Mouse (Mus musculus) embryonic facial prominence, embryonic 11.5 days (tissue): ENCODE data around the gene Strn4. TPM values are rescaled to one million over a fixed set of nuclear protein-coding genes. Genes with fewer than 3 reads are reported as not detected.

Experiments used
- ATAC-seq: fragments of 200-750 bp; cut with Nextera tagmentation; replicated peaks from 2 replicates; pipeline ENCODE4 v1.8.0; 2017; ENCODE audit warnings: low read depth; ENCODE audit not compliant: insufficient number of reproducible peaks, low FRiP score, low TSS enrichment
- DNase-seq: peaks from one replicate; pipeline ENCODE4 v3.0.0-alpha.2; 2015; ENCODE audit warnings: low spot score
- H3K27ac ChIP-seq: fragments of 300-500 bp; sonication (generic); replicated peaks from 2 replicates; pipeline ENCODE4 v1.5.1; 2014; ENCODE audit warnings: mild to moderate bottlenecking, low read depth, low read length, control low read depth
- H3K27me3 ChIP-seq: fragments of 300-500 bp; sonication (generic); 2 replicates; pipeline ENCODE4 v1.6.1; 2014; ENCODE audit warnings: mild to moderate bottlenecking, low read length, moderate library complexity, mixed read lengths; ENCODE audit not compliant: control insufficient read depth, insufficient read depth
- H3K36me3 ChIP-seq: fragments of 300-500 bp; sonication (generic); replicated peaks from 2 replicates; pipeline ENCODE4 v1.6.1; 2014; ENCODE audit warnings: low read depth, mild to moderate bottlenecking, low read length, moderate library complexity, mixed read lengths; ENCODE audit not compliant: control insufficient read depth, insufficient read depth
- H3K4me1 ChIP-seq: fragments of 300-500 bp; sonication (generic); 2 replicates; pipeline ENCODE4 v1.6.1; 2014; ENCODE audit warnings: low read length, mixed read lengths; ENCODE audit not compliant: control insufficient read depth, insufficient read depth
- H3K4me2 ChIP-seq: fragments of 300-500 bp; sonication (generic); 2 replicates; pipeline ENCODE4 v1.6.1; 2014; ENCODE audit warnings: low read depth, mild to moderate bottlenecking, control low read depth, low read length, moderate library complexity
- H3K4me3 ChIP-seq: fragments of 300-500 bp; sonication (generic); 2 replicates; pipeline ENCODE4 v1.5.1; 2014; ENCODE audit warnings: low read depth, low read length, control low read depth
- H3K9ac ChIP-seq: fragments of 300-500 bp; sonication (generic); replicated peaks from 2 replicates; pipeline ENCODE4 v1.6.1; 2014; ENCODE audit warnings: mild to moderate bottlenecking, control low read depth, low read length
- H3K9me3 ChIP-seq: fragments of 300-500 bp; sonication (generic); replicated peaks from 2 replicates; pipeline ENCODE4 v1.6.1; 2016; ENCODE audit warnings: mild to moderate bottlenecking, low read length, inconsistent platforms, mixed read lengths; ENCODE audit not compliant: control insufficient read depth
- WGBS: fragments of 180-500 bp; shearing (Covaris S2); extraction: QIAGEN DNeasy Blood & Tissue Kit; methylation state at CpG from one replicate; pipeline ENCODE4 v1.1.7; 2014; 5-methylcytosine and 5-hydroxymethylcytosine counted together
- polyA plus RNA-seq: library from polyadenylated mRNA; unstranded; fragments of >200 nt; fragmentation: Nextera tagmentation; extraction: Ambion mirVana; gene quantifications from 2 replicates; pipeline ENCODE4 v1.2.1, GENCODE M21; 2014

Gene Strn4
- polyA plus RNA-seq, 1 experiment from 2014 or later = 102 TPM

DNA sequence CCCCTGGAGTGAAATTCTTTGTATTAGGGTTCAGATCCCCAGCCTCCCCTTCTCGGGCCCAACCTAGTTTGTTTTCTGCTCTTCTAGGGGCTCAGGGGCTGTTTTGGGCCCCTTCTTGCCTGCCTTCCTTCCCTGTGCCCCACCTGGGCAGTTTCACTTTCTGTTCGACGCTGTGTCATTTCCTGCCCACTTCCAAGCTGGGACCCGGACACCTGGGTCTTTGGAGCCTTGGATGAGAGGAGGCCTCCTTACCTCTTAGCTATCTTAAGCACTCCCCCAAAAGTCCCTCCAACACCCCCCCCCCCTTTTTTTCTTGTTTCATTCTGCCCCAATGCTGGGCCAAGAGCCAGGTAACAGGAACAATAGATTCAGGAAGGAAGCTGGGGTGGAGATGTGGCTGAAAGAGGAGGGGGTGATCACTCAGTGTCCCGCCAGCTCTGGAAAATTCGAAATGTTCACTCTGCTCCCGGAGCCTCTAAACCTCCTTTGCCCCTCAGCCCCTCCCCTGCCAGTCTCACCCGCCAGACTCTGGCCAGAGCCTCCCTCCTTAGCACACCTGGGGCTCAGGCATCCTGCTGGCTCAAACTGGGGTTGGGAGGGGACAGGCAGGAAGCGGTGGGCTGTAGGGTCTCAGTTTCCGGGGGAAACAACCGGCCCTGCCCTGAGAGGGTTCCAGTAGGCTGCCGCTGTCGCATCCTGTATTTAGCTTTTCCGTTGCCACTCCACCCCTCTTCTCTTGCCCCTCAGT is 29.6 kb downstream of the Strn4 start:
- H3K9ac ChIP-seq = peak overlapping the region; percentile 39; the same call in 1 of the 2 replicates
- WGBS = 32% methylated on average over 14 of the region's 14 CpGs
- peak overlapping the region; percentile 32 for H3K4me2 ChIP-seq
- no peak overlapping the region for H3K27ac ChIP-seq
- H3K9me3 ChIP-seq = no peaks in the 10 kb centered on the region
- no peaks in the 10 kb centered on the region for H3K27me3 ChIP-seq
- H3K36me3 ChIP-seq = no peaks in the 10 kb centered on the region; the same call in 1 of the 2 replicates
- ATAC-seq (no peak), DNase-seq (no peak)
- peaks cover 3% of the 10 kb centered on the region; the same call in 1 of the 2 replicates for H3K4me1 ChIP-seq
- no peak overlapping the region for H3K4me3 ChIP-seq

DNA sequence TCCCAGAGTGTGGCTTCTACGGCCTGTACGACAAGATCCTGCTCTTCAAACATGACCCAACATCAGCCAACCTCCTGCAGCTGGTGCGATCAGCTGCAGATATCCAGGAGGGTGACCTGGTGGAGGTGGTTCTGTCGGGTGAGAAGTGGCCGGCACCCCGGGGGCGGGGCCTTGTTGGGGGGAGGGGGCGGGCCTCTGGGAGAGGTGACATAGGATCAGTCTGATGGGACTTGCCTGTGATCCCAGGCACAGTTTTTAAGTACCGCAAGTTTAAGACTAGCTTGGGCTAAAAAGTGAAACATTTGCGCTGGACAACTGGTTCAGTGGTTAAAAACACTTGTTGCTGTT is 30.1 kb downstream of the Strn4 start:
- Histone ChIP-seq H3K27ac (no peak overlapping the region), H3K4me3 (no peak overlapping the region)
- WGBS = 34% methylated on average over 10 of the region's 10 CpGs

DNA sequence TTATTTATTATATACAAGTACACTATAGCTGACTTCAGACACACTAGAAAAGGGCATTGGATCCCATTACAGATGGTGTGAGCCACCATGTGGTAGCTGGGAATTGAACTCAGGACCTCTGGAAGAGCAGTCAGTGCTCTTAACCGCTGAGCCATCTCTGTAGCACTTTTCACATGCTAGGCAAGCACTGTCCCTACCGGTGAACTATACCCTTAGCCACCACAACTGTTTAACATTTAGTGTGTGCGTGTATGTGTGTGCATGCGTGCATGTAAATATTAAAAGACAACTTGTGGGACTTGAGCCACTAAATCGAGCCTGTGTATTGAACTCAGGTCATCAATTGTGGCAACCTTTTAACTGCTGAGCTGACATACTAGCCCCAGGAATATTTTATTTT is 31.1 kb downstream of the Strn4 start:
- H3K4me1 ChIP-seq = peaks cover 3% of the 10 kb centered on the region; the same call in 1 of the 2 replicates
- WGBS = 94% methylated on average over 5 of the region's 5 CpGs
- H3K4me3 ChIP-seq = no peak overlapping the region
- H3K9me3 ChIP-seq = no peaks in the 10 kb centered on the region
- no peak overlapping the region for H3K4me2 ChIP-seq
- H3K9ac ChIP-seq = no peak overlapping the region
- DNase-seq (no peak), ATAC-seq (no peak)
- no peak overlapping the region for H3K27ac ChIP-seq
- no peaks in the 10 kb centered on the region for H3K27me3 ChIP-seq
- no peaks in the 10 kb centered on the region for H3K36me3 ChIP-seq

More for the DNA sequence above, 30.1 kb downstream of the Strn4 start:
- Histone ChIP-seq H3K36me3 (no peaks in the 10 kb centered on the region), H3K9ac (no peak overlapping the region; the same call in 1 of the 2 replicates), H3K9me3 (no peaks in the 10 kb centered on the region), H3K27me3 (no peaks in the 10 kb centered on the region), H3K4me1 (peaks cover 3% of the 10 kb centered on the region; the same call in 1 of the 2 replicates), H3K4me2 (peak overlapping the region; percentile 32)
- DNase-seq (no peak), ATAC-seq (no peak)

DNA sequence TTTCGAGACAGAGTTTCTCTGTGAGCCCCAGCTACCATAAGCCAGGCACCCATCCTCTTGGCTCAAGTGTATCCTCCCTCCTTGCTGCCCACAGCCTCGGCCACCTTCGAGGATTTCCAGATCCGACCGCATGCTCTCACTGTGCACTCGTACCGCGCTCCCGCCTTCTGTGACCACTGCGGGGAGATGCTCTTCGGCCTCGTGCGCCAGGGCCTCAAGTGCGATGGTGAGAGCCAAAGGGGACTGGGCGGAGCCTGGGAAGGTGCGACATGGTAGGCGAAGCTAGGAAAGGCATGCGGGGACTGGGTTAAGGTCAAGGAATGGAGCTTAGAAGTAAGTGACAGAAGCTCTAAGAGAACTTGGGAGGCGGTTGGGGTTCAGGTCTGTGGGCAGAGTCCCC is 31.8 kb downstream of the Strn4 start:
- no peaks in the 10 kb centered on the region for H3K9me3 ChIP-seq
- H3K4me2 ChIP-seq = no peak overlapping the region
- H3K4me1 ChIP-seq = peaks cover 3% of the 10 kb centered on the region; the same call in 1 of the 2 replicates
- DNase-seq (no peak), ATAC-seq (no peak)
- H3K27ac ChIP-seq = no peak overlapping the region
- no peaks in the 10 kb centered on the region for H3K27me3 ChIP-seq
- 84% methylated on average over 19 of the region's 19 CpGs for WGBS
- no peak overlapping the region for H3K4me3 ChIP-seq
- no peak overlapping the region for H3K9ac ChIP-seq
- no peaks in the 10 kb centered on the region for H3K36me3 ChIP-seq

DNA sequence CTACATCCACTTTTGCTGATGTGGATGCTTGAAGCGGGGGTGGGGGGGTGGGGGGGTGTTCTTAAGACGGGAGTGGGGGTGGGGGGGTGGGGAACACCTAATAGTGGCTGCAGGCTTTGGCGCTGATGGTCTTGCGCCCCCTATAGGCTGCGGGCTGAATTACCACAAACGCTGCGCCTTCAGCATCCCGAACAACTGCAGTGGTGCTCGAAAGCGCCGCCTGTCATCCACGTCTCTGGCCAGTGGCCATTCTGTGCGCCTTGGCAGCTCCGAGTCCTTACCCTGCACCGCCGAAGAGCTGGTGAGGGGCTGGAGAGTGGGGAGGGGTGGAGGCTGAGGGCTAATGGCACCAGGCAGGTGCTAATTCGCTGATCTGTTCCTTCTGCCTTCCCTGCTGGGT is 32.9 kb downstream of the Strn4 start:
- ATAC-seq = no peak
- 18% methylated on average over 17 of the region's 17 CpGs for WGBS
- 0 out of 2 replicates have a peak, but pooled peaks cover 3% of the 10 kb centered on the region for H3K36me3 ChIP-seq

DNA sequence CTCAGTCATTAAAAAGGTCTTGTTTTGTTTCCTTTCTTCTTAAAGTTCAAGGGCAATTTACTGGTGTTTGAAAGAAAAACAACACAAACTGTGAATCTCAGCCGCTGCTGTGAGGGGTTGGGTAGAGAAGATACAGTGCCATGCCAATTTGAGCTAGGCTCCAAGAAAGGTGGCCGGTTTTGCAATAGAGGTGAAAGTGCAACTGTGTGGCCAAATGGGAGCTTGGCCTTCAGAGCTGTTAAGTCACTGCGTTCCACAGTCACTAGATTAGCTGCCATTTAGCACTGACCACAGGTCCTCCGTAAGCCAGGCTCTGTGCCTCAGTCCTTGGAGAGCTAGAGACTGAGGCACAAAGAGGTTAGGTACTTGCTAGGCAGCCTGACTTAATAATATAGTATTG is 35.9 kb downstream of the Strn4 start:
- Histone ChIP-seq H3K27me3 (no peaks in the 10 kb centered on the region), H3K4me2 (no peak overlapping the region), H3K9ac (no peak overlapping the region), H3K9me3 (no peaks in the 10 kb centered on the region), H3K36me3 (peaks cover 5% of the 10 kb centered on the region), H3K4me3 (no peak overlapping the region), H3K27ac (no peak overlapping the region), H3K4me1 (no peaks in the 10 kb centered on the region)
- ATAC-seq (no peak), DNase-seq (no peak)
- WGBS = 96% methylated on average over 4 of the region's 4 CpGs

More for the DNA sequence above, 32.9 kb downstream of the Strn4 start:
- Histone ChIP-seq H3K4me2 (no peak overlapping the region), H3K27ac (no peak overlapping the region), H3K4me3 (no peak overlapping the region), H3K4me1 (peaks cover 3% of the 10 kb centered on the region; the same call in 1 of the 2 replicates), H3K9me3 (no peaks in the 10 kb centered on the region), H3K9ac (no peak overlapping the region), H3K27me3 (no peaks in the 10 kb centered on the region)
- DNase-seq = peak; percentile 61

DNA sequence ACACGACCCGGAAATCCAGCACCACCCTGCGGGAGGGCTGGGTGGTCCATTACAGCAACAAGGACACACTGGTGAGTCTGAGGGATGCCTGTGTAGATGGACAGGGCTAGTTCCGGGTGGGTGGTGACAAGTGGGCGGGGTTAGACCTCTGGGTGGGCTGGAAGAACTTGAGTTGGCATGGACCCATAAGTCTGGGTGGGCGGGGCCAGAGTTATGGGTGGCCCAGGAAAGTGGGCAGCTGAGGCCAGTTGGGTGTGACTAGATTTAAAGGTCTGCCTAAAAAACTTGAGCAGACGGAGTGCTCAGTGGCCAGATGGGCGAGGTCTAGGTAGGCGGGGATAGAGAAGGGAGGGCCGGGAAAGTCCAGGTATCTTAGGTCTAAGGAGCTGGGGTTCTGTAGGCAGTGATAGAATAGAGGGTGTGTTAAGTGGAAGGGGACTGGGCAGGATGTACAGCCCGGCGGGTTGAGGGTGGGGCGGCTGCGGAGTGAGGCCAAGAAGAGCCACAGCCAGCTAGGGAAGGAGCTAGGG is 37.7 kb downstream of the Strn4 start:
- Histone ChIP-seq H3K4me1 (no peaks in the 10 kb centered on the region), H3K36me3 (peaks cover 5% of the 10 kb centered on the region), H3K4me3 (no peak overlapping the region), H3K9ac (no peak overlapping the region), H3K27ac (no peak overlapping the region), H3K27me3 (no peaks in the 10 kb centered on the region), H3K9me3 (no peaks in the 10 kb centered on the region), H3K4me2 (no peak overlapping the region)
- ATAC-seq (no peak; the same call in 1 of the 2 replicates), DNase-seq (no peak)
- 82% methylated on average over 14 of the region's 14 CpGs for WGBS

DNA sequence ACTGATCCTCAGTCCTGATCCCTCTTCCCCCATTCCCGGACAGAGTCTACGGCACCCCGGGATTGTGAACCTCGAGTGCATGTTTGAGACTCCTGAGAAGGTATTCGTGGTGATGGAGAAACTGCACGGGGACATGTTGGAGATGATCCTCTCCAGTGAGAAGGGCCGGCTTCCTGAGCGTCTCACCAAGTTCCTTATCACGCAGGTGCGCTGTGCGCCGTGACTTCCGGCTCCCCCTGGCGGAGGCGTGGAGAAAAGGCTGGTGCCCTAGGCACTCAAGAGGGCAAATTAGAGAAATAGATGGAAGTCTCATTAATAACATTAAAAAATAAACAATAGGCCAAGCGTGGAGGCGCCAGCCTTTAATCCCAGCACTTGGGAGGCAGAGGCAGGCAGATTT is 42.6 kb downstream of the Strn4 start:
- no peak overlapping the region for H3K4me3 ChIP-seq
- DNase-seq = peak; percentile 49
- no peak overlapping the region for H3K9ac ChIP-seq
- 17% methylated on average over 17 of the region's 17 CpGs for WGBS
- no peak for ATAC-seq
- no peaks in the 10 kb centered on the region for H3K9me3 ChIP-seq
- no peak overlapping the region for H3K4me2 ChIP-seq
- no peak overlapping the region for H3K27ac ChIP-seq
- no peaks in the 10 kb centered on the region for H3K4me1 ChIP-seq
- H3K27me3 ChIP-seq = no peaks in the 10 kb centered on the region
- peaks cover 3% of the 10 kb centered on the region for H3K36me3 ChIP-seq
